Mouse (Mus musculus) cerebellum, postnatal 25 days (tissue): Measurements from ENCODE around the gene Ndufaf3.

ENCODE experiments used
- DNase-seq, 2 experiments: peaks; one replicate each; pipeline ENCODE4 v3.0.0; 2021; ENCODE audit warnings: mixed read lengths in 2 of 2

Ndufaf3 gene

GRCm38 (mm10) chr9:108572321-108572720, 5.1 kb upstream of the Ndufaf3 start:
- no peak for DNase-seq

DNA sequence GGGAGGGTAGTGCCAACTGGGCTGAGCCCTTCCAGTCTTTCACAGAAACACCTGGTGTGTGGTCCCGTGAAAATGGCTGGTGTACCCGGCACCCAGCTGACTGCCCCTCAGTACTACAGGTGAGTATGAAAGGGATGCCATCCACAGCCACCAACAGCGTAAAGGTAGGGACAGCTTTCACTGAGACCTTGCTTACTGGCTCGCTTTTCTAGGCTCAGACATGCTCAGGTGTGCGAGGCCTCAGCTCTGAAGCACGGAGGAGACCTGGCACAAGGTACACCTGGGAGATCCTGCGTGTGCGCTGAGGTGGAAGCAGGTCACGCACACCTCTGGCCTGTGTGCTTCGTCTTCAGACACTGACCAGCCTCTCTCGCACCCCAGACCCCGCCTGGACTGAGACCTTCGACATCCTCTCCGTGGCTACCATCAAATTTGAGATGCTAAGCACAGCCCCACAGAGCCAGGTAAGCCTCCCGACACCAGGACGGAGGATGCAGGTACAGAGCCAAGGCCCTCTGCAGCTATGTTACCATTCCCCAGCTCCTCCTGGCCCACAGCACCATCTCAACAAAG, 4.3 kb upstream of the Ndufaf3 start:
- DNase-seq, result peak in 1 of 2 experiments; percentile 24

- peak; percentile 71 to 87 for DNase-seq
Measured at GRCm38 (mm10) chr9:108570207-108570896, 3.1 kb upstream of the Ndufaf3 start.

DNA sequence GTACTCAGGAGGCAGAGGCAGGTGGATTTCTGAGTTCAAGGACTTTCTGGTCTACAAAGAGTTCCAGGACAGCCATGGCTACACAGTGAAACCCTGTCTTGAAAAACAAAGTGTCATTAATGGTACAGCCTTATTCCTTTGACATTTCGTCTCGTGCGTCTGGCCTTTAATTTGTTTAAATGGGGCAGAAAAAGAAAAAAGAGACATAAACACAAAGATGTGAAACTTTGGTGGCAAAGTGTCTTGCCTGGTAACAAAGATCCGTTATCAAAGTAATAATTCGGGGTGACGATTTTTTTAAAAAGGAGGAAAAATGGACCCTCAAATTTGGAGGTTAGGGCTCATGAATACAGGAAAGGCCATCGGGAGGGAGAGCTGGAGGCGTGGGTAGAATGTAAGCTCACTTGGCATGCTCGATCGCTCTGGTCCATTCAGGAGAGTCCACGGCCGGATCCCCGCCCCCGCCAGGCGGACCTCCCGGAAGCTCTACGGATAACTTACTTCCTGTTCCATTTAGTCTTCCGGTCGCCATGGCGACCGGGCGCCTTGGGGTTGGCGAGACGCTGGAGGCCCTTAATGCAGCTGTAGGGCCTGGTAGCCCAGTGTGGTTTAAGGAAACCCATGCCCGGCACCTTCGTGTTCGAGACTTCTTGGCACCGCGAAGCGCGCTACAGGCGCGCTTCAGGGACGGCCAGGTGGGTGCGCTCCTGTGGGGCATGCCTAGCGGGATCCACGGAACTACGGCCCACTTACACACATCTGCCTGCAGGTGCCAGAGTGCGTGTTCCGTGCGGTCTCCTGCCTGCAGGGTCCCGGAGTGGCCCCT, 2.4 kb upstream of the Ndufaf3 start, which contains the start of gene Dalrd3:
Gene Dalrd3, plus strand, starts transcription at position 506 of the 826 bp plus-strand sequence.
- peak; percentile 89 to 95 for DNase-seq

- peak; percentile 6 to 30 for DNase-seq
Measured at GRCm38 (mm10) chr9:108568511-108568921, 1.3 kb upstream of the Ndufaf3 start.

DNA sequence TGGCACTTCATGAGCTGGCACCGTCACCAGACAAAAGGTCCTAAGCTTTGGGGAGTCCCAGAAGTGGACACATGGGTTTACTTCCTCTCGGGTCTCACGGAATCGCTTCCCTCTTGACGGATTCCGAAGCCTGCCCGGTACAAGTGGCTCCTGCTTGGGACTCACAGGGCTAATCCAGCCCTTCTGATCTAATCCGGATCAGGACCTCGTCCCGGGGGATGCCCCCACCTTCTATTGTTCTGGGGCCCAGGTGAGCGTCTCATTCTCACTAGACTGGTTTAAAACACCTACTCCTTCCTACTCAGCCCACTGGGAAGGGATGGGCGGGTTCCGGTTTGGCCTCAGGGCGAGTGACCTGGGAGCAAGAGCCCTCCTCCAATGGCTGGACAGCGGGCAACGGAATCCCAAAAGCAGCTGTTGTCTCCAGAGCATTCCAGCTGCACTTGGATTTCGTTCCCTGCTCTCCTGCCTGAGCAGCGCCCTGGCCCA, 741 bp upstream of the Ndufaf3 start:
- no peak for DNase-seq

DNA sequence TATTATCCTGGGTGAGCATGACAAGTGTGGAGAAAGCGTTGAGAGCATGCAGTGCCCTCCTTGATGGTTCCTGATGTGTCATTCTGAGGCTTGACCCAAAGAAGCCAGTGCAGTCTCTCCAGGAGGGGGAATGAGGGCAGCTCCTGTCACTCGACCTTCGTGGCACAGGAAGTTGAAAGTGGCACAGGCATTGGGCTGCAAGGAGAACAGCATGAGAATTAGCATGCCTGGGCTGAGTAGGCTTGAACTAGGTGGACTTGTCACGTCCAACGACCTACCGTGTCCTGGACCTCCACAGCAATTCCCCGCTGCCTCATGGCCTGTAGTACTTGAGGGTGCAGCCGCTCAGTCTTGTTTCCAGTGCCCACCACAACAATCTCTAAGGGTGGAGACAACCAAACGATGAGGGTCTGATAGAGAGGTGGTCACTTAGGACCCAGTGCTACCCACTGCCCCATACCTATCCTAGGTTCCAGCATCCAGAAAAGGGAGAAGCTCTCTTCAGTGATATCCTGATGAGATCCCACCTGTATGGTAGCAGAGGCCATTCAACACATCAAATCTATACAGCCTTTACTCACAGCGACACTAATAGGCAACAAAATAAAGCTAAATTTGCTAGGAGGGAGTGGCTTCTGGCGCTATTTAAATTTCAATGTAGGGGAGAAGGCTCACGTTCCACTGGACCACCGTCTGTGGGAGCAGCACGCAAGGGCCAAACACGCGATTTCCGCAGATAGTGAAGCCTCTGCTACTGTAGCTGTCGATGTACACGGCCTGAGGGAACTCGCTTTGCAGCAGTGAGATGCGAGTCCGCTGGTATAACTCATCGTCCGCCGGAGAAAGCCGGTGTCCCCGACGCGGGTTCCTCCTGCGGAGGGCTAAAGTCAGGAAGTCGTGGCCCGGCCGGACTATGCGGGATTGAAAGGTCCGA, 1.1 kb downstream of the Ndufaf3 start:
- DNase-seq, result peak in 1 of 2 experiments; percentile 15

- DNase-seq, result no peak
Measured at GRCm38 (mm10) chr9:108564131-108564530, 3.1 kb downstream of the Ndufaf3 start.

GRCm38 (mm10) chr9:108563671-108564070, 3.6 kb downstream of the Ndufaf3 start:
- DNase-seq, result no peak

GRCm38 (mm10) chr9:108560227-108560841, 6.9 kb downstream of the Ndufaf3 start, which contains the start of gene Impdh2:
Gene Impdh2 (plus strand): TSS chr9:108560286.
- DNase-seq, result peak; percentile 91 to 94

- DNase-seq, result no peak
Measured at GRCm38 (mm10) chr9:108559169-108559568, 8.1 kb downstream of the Ndufaf3 start.

DNA sequence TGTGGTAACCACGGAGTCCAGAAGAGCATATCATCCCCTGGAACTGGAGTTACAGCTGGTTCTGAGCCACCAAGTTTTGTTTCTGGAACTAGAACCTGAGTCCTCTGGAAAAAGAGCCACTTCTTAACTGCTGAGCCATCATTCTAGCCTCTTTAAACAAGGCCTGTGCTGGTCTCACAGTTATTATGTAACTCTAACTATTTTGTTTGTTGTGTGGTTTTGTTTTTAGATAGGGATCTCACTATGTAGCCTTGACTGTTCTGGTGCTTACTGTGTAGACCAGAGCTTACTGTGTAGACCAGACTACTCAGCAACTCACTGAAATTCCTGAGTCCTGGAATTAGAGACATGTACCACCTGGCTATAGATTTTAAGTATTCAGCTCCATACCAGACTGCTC, 20.4 kb downstream of the Ndufaf3 start:
- no peak for DNase-seq

DNA sequence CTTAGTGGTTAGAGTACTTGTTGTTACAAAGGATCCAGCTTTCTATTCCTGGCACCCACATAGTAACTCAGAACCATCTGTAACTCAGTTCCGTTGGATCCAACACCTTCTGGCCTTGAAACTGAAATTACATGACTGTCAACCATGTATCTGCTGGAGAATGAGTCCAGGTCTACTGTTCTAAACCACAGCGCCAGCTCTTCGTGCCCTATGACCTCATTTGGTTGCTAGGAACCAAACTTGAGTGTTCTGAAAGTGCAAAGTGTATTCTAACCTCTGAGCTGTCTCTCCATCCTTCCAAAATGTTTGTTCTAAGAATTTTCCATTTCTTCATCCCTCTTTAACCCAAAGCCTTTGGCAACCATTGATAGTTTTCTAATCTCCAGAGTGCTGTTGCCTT, 21.2 kb downstream of the Ndufaf3 start:
- DNase-seq, result no peak

DNA sequence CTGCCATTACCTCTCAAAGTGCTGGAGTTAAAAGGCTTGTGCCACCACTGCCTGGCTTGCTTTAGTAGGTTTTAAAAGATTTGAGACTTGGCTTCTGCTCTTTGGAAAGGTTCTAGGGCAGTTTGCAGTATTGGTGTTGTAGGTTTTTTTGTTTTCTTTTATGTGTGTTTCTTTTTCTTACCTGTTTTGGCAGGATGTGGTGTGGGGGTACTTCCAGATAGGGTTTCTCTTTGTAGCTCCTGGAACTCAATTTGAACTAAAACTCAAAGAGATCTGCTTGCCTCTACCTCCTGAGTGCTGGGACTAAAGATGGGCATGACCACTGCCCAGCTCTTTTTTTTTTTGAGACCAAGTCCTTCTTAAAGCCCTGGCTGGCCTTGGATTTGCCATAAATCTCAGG, 26.4 kb downstream of the Ndufaf3 start:
- DNase-seq, result no peak

GRCm38 (mm10) chr9:108531496-108531895, 35.7 kb downstream of the Ndufaf3 start:
- DNase-seq, result no peak

GRCm38 (mm10) chr9:108530954-108531353, 36.3 kb downstream of the Ndufaf3 start:
- no peak for DNase-seq

DNA sequence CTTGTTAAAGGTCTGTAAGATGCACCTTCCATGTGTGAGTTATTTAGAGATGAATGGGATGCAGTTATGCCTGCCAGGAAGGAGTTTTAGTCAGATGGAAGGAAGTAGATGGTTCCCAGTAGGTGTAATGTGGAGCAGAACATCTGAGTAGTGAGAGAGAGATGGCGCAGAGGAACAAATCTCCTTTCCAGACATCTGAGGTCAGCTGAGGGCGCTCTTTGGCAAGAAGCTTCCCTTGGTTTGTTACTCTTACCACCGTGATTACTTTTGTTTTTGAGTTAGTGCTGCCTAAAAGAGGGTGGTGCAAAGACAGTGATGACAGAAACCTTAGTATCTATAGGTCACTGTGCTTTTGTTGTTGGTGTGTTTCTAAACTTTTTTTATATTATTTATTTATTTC, 41.8 kb downstream of the Ndufaf3 start:
- DNase-seq, result no peak

- DNase-seq, result no peak
Measured at GRCm38 (mm10) chr9:108523341-108523740, 43.9 kb downstream of the Ndufaf3 start.

GRCm38 (mm10) chr9:108521604-108522003, 45.6 kb downstream of the Ndufaf3 start:
- no peak for DNase-seq

DNA sequence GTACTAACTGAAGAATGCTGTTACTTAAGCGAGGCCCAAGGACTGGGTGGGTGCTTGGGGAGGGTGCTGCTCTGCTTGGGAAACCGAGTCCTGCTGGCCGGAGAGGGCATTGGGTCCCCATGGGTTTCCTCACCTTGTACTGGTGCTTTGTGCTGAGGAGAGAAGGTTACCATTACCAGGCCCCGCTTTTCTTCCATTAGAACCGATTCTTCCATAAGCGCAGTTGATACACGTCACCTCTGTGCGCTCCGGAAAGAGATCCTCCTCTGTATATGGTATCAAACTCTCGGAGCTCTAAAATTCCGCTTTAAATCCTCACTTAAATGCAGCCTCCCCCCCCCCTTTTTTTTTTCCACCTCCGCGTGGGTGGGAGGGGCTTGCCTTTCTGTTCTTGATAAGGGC, 49.3 kb downstream of the Ndufaf3 start:
- no peak for DNase-seq

DNA sequence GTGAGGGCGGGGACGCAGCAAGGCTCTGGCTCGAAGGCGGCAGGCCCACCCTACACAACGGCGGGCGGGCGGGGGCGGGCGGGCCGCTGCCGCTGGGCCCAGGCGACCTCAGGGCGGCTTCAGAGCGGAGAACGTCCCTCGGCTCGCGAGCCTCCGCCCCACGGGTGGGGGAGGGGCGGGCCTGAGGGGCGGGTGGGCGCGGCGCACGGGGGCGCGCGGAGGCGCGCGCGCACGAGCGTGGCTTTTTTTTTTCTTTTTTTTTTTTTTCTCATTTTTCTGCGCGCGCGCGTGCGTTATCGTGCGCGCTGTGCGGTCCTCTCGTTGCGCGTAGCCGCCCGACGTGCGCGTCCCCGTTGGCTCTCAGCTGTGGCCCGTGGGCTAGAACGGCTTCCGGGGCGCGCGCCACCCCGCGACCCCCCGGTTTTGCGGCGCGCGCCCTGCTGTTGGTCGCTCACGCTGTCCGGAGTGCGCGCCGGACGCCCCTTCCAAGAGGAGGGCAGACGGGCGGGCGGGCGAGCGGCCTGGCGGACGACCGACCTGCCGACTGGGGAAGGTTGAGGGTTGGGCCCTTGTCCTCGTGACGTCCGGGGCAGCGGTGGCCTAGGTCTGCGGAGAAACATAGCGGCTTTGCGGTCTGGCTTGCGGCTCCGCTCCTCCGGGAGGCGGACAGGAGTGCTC, 49.8 kb downstream of the Ndufaf3 start:
- DNase-seq, result peak; percentile 87 to 93
